Mouse (Mus musculus) midbrain, embryonic 14.5 days (tissue): ENCODE data around the gene Olfr1346. TPM values are rescaled to one million over a fixed set of nuclear protein-coding genes. Genes with fewer than 3 reads are reported as not detected.
"Not testable (repeated sequence)": the region's sequence is repeated elsewhere in the genome, so short reads cannot be mapped to it uniquely, and the experiment has no call there.

Source experiments
- ATAC-seq: fragments of 200-750 bp; cut with Nextera tagmentation; 2 replicates; pipeline ENCODE4 v1.8.0; 2017; ENCODE audit warnings: moderate number of reproducible peaks, moderate library complexity; ENCODE audit not compliant: low FRiP score, low TSS enrichment
- DNase-seq: peaks from one replicate; pipeline ENCODE4 v3.0.0-alpha.2; 2015
- H3K27ac ChIP-seq: fragments of 300-500 bp; sonication (generic); replicated peaks from 2 replicates; pipeline ENCODE4 v1.5.1; 2014; ENCODE audit warnings: mild to moderate bottlenecking, low read depth, low read length, moderate library complexity
- H3K27me3 ChIP-seq: fragments of 300-500 bp; sonication (generic); 2 replicates; pipeline ENCODE4 v1.6.1; 2014; ENCODE audit warnings: low read length, control low read depth, mixed read lengths; ENCODE audit not compliant: control insufficient read depth, insufficient read depth
- H3K36me3 ChIP-seq: fragments of 300-500 bp; sonication (generic); 2 replicates; pipeline ENCODE4 v1.6.1; 2014; ENCODE audit warnings: low read length, control low read depth; ENCODE audit not compliant: control insufficient read depth, insufficient read depth
- H3K4me1 ChIP-seq: fragments of 300-500 bp; sonication (generic); 2 replicates; pipeline ENCODE4 v1.6.1; 2014; ENCODE audit warnings: mild to moderate bottlenecking, antibody characterized with exemption, low read length, control low read depth; ENCODE audit not compliant: control insufficient read depth, insufficient read depth
- H3K4me2 ChIP-seq: fragments of 300-500 bp; sonication (generic); 2 replicates; pipeline ENCODE4 v1.6.1; 2014; ENCODE audit warnings: mild to moderate bottlenecking, low read length, moderate library complexity
- H3K4me3 ChIP-seq: fragments of 300-500 bp; sonication (generic); replicated peaks from 2 replicates; pipeline ENCODE4 v1.5.1; 2014; ENCODE audit warnings: low read depth, low read length
- H3K9ac ChIP-seq: fragments of 300-500 bp; sonication (generic); replicated peaks from 2 replicates; pipeline ENCODE4 v1.6.1; 2014; ENCODE audit warnings: mild to moderate bottlenecking, low read length, moderate library complexity
- H3K9me3 ChIP-seq: fragments of 300-500 bp; sonication (generic); 2 replicates; pipeline ENCODE4 v1.6.1; 2016; ENCODE audit warnings: low read length, control low read depth, mixed read lengths; ENCODE audit not compliant: control insufficient read depth
- WGBS: fragments of 180-500 bp; shearing (Covaris S2); extraction: QIAGEN DNeasy Blood & Tissue Kit; methylation state at CpG from one replicate; pipeline ENCODE4 v1.1.7; 2014; 5-methylcytosine and 5-hydroxymethylcytosine counted together
- polyA plus RNA-seq: library from polyadenylated mRNA; unstranded; fragments of >200 nt; fragmentation: Nextera tagmentation; extraction: Ambion mirVana; gene quantifications from 2 replicates; pipeline ENCODE4 v1.2.1, GENCODE M21; 2014

Olfr1346 gene
- polyA plus RNA-seq, 1 experiment from 2014 or later = not detected

DNA sequence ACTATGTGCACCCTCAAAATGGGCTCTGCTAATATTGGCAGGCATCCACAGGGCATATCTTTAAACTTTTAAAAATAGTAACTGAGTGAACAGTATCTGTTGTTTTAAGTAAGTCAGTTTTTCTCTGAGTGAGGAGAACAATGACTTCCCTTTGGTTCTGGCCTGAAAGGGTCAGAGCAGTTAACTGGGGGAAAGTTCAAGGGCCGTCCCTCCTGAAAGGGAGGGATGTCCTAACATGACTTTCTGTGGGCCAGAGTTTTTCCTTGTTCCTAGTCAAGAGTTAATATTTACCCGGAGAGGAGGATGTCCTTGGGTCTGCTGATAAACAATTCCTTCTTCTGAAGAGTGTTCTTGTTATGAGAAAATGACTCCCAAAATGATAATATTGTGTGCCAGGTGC, 10.7 kb downstream of the Olfr1346 start:
- not testable (repeated sequence) for ATAC-seq, H3K4me2 ChIP-seq, H3K27me3 ChIP-seq, DNase-seq, H3K4me1 ChIP-seq, H3K27ac ChIP-seq, H3K36me3 ChIP-seq, H3K9me3 ChIP-seq, H3K9ac ChIP-seq, H3K4me3 ChIP-seq
- WGBS = 79% methylated on average over 2 of the region's 2 CpGs

DNA sequence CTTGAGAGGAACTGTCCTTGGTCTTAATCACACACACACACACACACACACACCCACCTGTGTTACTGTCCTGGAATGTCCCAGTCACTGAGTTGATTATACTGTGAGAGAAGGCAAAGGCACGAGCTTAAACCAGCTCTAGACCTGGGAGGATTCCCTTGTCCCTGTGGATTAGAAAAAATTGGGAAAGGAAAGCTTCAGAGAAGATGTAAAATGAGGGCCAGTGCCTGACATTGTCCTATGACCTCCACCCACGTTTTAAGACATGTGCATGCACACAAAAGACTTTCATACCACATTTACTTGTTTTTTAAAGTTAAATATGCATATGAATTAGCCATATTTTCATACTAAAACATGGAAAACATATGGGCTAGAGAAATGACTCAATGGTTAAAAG, 19.9 kb downstream of the Olfr1346 start, which contains the start of gene Olfr5:
Gene Olfr5 (minus strand): TSS at position 101 of the 400 bp plus-strand sequence.
- 27% methylated on average over 2 of the region's 2 CpGs for WGBS
- H3K9me3 ChIP-seq = no peaks in the 10 kb centered on the region
- H3K27ac ChIP-seq = no peak within 1 kb of the TSS
- H3K4me1 ChIP-seq = no peaks in the 10 kb centered on the region
- H3K4me3 ChIP-seq = no peak within 1 kb of the TSS
- H3K9ac ChIP-seq = no peak within 1 kb of the TSS
- DNase-seq (no peak), ATAC-seq (no peak)
- H3K4me2 ChIP-seq = no peak within 1 kb of the TSS
- H3K36me3 ChIP-seq = no peaks in the 10 kb centered on the region
- H3K27me3 ChIP-seq = no peaks in the 10 kb centered on the region

DNA sequence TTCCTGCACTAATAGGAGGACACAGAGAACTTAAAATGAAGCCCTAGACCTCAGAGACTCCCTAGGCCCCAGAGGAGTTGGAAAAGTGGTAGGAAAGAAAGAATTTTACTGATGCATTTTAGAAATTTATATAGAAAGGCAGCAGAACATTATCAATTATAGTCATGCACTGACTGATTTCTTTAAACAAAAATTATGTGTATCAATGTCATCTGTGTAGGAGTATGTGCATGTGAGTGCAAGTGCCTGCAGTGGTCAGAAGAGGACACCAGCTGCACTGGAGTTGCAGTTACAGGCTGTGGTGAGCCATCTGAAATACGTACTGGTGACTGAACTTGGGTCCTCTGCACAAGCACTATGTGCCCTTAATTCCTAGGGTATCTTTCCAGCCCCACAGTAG, 32.8 kb downstream of the Olfr1346 start, which contains the start of gene Olfr1347:
Gene Olfr1347 (minus strand): TSS at position 101 of the 400 bp plus-strand sequence.
- Histone ChIP-seq H3K4me2 (no peak within 1 kb of the TSS), H3K4me1 (no peaks in the 10 kb centered on the region), H3K36me3 (no peaks in the 10 kb centered on the region), H3K4me3 (no peak within 1 kb of the TSS), H3K9ac (no peak within 1 kb of the TSS), H3K27ac (no peak within 1 kb of the TSS), H3K9me3 (peaks cover 2% of the 10 kb centered on the region; the same call in 1 of the 2 replicates), H3K27me3 (no peaks in the 10 kb centered on the region)
- DNase-seq (no peak), ATAC-seq (no peak)
- 55% methylated on average over 1 of the region's 1 CpGs for WGBS

DNA sequence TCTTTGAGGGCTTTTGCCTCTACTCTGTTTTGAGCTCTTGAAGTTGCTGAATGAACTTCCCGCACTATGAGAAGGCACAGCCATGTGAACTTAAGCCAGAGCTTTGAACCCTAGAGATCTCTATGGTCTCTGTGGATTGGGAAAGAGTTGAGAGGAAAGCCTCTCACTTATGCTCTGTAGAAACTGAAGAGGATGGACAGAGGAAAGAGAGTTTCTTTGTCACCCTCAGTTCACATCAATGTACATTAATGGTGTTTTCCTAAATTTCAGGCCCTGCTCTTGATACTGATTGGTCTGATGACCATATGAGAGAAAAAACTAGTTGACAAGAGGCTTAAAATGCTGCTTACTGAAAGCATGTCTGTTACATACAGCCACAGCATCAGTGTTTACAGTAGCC, 41.7 kb downstream of the Olfr1346 start, which contains the start of gene Olfr1348:
Gene Olfr1348 (minus strand): TSS at position 101 of the 400 bp plus-strand sequence.
- Histone ChIP-seq H3K27me3 (no peaks in the 10 kb centered on the region), H3K9ac (no peak within 1 kb of the TSS), H3K4me2 (no peak within 1 kb of the TSS), H3K27ac (no peak within 1 kb of the TSS), H3K4me1 (no peaks in the 10 kb centered on the region), H3K9me3 (peaks cover 3% of the 10 kb centered on the region), H3K36me3 (no peaks in the 10 kb centered on the region), H3K4me3 (no peak within 1 kb of the TSS)
- whole genome bisulfite sequencing = 96% methylated on average over 1 of the region's 1 CpGs
- ATAC-seq (no peak), DNase-seq (no peak)

DNA sequence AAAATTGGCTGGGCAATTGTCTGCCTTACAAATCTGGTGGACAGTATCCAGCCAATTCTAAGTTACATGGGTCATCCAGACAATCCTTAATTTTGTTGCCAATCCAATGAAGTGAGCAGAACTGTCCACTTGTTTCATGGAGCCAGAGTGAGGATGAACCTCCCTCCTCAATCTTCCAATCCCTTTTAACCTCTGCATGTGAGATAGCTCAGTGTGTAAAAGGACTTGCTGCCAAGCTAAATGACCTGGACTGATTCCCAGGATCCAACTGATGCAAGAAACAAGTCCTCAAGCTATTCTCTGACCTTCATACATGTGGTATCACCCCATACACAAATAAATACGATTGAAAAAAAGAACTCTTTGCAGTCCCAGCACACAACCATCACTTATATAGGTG, 54.8 kb downstream of the Olfr1346 start:
- ATAC-seq = no peak
- WGBS = 32% methylated on average over 1 of the region's 1 CpGs
- Histone ChIP-seq H3K27me3 (no peaks in the 10 kb centered on the region), H3K4me3 (no peak overlapping the region), H3K36me3 (no peaks in the 10 kb centered on the region), H3K4me1 (no peaks in the 10 kb centered on the region), H3K9ac (no peak overlapping the region), H3K9me3 (0 out of 2 replicates have a peak, but pooled peaks cover 5% of the 10 kb centered on the region), H3K4me2 (no peak overlapping the region), H3K27ac (no peak overlapping the region)
- no peak for DNase-seq

DNA sequence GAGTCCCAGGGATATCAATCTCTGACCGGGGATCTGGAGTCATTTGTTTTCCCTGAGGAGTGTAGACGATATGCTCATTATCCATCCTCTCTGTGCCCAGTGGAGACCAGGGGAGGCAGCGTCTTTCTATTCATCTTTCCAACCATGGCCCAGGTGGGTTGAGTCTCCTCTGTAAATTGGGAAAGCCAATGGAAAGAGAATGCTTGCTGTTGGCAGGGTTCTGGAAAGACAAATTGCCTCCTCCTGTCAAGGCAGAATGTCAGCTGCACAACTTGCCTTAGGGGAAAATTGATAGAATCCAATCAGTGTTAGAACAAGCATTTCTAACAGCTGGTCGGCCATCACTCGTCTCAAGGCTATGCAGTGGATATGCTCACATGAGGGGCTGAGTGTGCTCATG, 55.9 kb downstream of the Olfr1346 start, which contains the start of gene Olfr1349:
Gene Olfr1349 (minus strand): TSS at position 101 of the 400 bp plus-strand sequence.
- WGBS = 86% methylated on average over 5 of the region's 5 CpGs
- Histone ChIP-seq H3K4me2 (no peak within 1 kb of the TSS), H3K27ac (no peak within 1 kb of the TSS), H3K9ac (no peak within 1 kb of the TSS), H3K4me1 (no peaks in the 10 kb centered on the region), H3K4me3 (no peak within 1 kb of the TSS), H3K27me3 (no peaks in the 10 kb centered on the region), H3K9me3 (0 out of 2 replicates have a peak, but pooled peaks cover 5% of the 10 kb centered on the region), H3K36me3 (no peaks in the 10 kb centered on the region)
- no peak for DNase-seq
- ATAC-seq = no peak

DNA sequence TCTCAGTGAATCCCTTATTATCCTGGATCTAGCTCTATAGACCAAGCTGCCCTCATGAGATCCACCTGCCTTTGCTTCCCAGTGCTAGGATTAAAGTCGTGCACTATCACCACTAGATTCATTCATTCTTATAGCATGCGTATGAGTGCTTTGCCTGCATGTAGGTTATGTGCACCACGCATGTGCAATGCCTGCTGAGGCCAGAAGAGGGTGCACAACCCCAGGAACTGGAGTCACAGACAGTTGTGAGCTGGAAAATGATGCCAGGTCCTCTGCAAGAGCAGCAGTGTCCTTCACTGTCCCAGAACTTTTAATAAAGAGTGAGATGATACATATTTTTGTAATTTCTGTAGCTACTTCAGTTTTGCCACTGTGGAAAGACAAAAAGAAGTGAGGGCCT, 58.1 kb downstream of the Olfr1346 start:
- no peak for ATAC-seq
- DNase-seq = no peak
- Histone ChIP-seq H3K4me1 (no peaks in the 10 kb centered on the region), H3K27me3 (no peaks in the 10 kb centered on the region), H3K9ac (no peak overlapping the region), H3K4me3 (no peak overlapping the region), H3K36me3 (no peaks in the 10 kb centered on the region), H3K27ac (no peak overlapping the region), H3K4me2 (no peak overlapping the region), H3K9me3 (0 out of 2 replicates have a peak, but pooled peaks cover 5% of the 10 kb centered on the region)
- WGBS = 57% methylated on average over 3 of the region's 3 CpGs

DNA sequence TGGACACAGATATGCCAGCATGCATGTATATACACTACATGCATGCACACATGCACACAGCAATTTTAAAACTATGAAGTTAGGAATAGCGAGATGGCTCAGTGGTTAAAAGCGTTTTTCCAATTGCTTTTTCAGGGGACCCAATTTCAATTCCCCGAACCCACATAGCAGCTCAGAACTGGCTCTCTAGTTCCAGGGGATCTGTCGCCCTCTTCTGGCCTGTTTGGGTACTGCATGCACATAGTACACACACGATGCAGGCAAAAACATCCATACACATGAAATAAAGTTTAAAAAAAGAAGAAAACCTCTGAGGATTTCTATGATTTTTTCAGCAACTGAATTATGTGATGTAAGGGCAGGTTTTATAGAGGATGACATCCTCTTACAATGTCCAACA, 59.2 kb downstream of the Olfr1346 start:
- no peaks in the 10 kb centered on the region for H3K36me3 ChIP-seq
- ATAC-seq (no peak), DNase-seq (peak; percentile 26)
- no peak overlapping the region for H3K27ac ChIP-seq
- H3K4me3 ChIP-seq = no peak overlapping the region
- no peak overlapping the region for H3K4me2 ChIP-seq
- H3K27me3 ChIP-seq = no peaks in the 10 kb centered on the region
- 0 out of 2 replicates have a peak, but pooled peaks cover 5% of the 10 kb centered on the region for H3K9me3 ChIP-seq
- H3K9ac ChIP-seq = no peak overlapping the region
- no peaks in the 10 kb centered on the region for H3K4me1 ChIP-seq
- 66% methylated on average over 5 of the region's 5 CpGs for WGBS
